11 mouse cellular contexts compared by ENCODE assay signal in genomic region chr5:6016695-6017094, GRCm38 (mm10).
"Had no signal": no experiment of that assay in that cellular context is flagged by ENCODE, and none has a peak within 500 bp of the region (broad histone marks: within the 10 kb centered on the region; RNA-seq: fewer than 3 reads in every experiment).

No protein-coding gene starts in this region.

- H3K4me2 ChIP-seq: limb, embryonic 15.5 days; liver, embryonic 12.5 days; lung, embryonic 15.5 days; midbrain, embryonic 13.5 days had no signal

- ATAC-seq: liver, embryonic 12.5 days; midbrain, embryonic 13.5 days had no signal

- H3K27me3 ChIP-seq: limb, embryonic 15.5 days; liver, embryonic 12.5 days; lung, embryonic 15.5 days; megakaryocyte, embryonic 14.5 days; midbrain, embryonic 13.5 days had no signal

- H3K9ac ChIP-seq: limb, embryonic 15.5 days; liver, embryonic 12.5 days; lung, embryonic 15.5 days; midbrain, embryonic 13.5 days had no signal

- DNase-seq: kidney, postnatal 10 days; kidney, postnatal 4 days; lung, postnatal 14 days; thymus, postnatal 14 days had no signal

- H3K4me3 ChIP-seq: limb, embryonic 15.5 days; liver, embryonic 12.5 days; lung, embryonic 15.5 days; megakaryocyte, embryonic 14.5 days; midbrain, embryonic 13.5 days had no signal

- H3K27ac ChIP-seq: limb, embryonic 15.5 days; liver, embryonic 12.5 days; lung, embryonic 15.5 days; macrophage; midbrain, embryonic 13.5 days; stomach, postnatal 0 days had no signal

- H3K9me3 ChIP-seq: limb, embryonic 15.5 days; liver, embryonic 12.5 days; lung, embryonic 15.5 days; megakaryocyte, embryonic 14.5 days; midbrain, embryonic 13.5 days had no signal

- H3K4me1 ChIP-seq: limb, embryonic 15.5 days; liver, embryonic 12.5 days; lung, embryonic 15.5 days; megakaryocyte, embryonic 14.5 days; midbrain, embryonic 13.5 days had no signal

- H3K36me3 ChIP-seq: limb, embryonic 15.5 days; liver, embryonic 12.5 days; lung, embryonic 15.5 days; midbrain, embryonic 13.5 days had no signal
